Mouse (Mus musculus) gastrocnemius, adult 8-10 months (tissue): ENCODE results near the gene Dgkb. TPM values are rescaled to one million over a fixed set of nuclear protein-coding genes. Genes with fewer than 3 reads are reported as not detected.

Experiments used
- DNase-seq, 2 experiments: peaks; one replicate each; pipeline ENCODE4 v3.0.0; 2022; ENCODE audit warnings: low spot score in 2 of 2
- total RNA-seq, 4 experiments: library from RNA; stranded (reverse); gene quantifications; 2 replicates each; pipeline ENCODE4 v1.2.4; 2022

Gene Dgkb
- total RNA-seq, 4 experiments from 2014 or later = 0.58 to 1.2 (median 0.97) TPM

DNA sequence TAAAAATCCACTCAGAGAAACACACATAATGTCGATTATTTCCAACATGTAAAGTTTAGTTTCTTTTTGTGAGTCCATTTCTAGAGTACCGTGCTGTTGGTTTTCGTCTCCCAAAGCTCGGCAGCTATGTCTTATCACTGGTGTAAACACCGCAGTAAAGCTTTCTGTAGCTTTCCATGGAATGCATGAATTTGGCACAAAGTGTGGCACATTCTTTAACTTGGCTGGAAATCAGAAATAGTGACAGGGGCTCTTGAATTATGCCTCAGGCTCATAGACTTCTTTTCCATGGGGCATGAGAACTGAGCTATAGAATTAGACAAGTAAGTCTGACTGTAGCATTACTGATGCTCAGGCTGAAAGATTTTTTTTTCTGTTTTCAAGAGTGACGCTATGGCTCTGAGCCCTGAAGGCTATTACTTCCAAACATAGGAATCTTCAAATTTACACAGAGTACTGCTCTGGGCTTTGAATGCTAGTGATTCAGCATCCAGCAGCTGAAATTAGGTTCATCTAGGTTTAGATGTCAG lies 179.0 kb downstream of the Dgkb start:
- DNase-seq = no peak

DNA sequence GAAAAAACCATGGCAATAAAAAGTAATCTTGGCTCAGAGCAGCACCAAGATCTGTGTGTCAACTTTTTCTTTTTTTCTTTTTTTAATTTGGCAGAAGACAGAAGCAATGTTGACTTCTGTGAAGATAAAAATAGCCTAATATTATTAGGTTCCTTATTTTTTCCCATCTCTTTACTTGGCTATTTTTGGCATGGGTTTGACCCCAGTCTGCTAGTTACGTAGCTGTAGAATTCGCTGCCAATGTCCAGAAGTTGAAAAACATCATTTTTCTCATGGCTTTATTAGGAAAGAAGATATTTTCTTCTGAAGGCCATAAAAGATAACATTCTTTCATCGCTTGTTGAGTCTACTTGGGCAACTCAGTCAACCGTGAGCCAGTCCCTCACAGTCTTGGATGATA lies 200.1 kb downstream of the Dgkb start:
- DNase-seq = no peak

GRCm38 (mm10) chr12:38047256-38047655 lies 229.7 kb downstream of the Dgkb start:
- no peak for DNase-seq

DNA sequence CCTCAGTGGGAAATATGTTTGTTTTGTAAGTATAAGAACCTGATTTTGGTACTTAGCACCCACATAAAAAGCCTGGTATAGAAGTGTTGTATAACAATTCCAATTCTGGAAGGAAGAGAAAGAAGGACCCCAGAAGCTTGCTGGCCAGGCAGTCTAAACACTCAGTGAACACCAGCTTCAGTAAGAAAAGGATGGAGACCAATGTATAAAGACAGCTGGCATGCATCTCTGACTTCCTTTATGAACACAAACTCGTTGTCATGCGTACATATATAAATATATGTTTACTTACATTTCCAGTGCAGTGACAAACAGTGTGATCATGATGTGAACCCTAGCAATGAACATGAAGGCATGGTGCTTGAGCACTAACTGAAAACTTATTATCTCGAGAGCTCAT lies 270.7 kb downstream of the Dgkb start:
- no peak for DNase-seq

GRCm38 (mm10) chr12:38111928-38112327 lies 294.4 kb downstream of the Dgkb start:
- DNase-seq = no peak

DNA sequence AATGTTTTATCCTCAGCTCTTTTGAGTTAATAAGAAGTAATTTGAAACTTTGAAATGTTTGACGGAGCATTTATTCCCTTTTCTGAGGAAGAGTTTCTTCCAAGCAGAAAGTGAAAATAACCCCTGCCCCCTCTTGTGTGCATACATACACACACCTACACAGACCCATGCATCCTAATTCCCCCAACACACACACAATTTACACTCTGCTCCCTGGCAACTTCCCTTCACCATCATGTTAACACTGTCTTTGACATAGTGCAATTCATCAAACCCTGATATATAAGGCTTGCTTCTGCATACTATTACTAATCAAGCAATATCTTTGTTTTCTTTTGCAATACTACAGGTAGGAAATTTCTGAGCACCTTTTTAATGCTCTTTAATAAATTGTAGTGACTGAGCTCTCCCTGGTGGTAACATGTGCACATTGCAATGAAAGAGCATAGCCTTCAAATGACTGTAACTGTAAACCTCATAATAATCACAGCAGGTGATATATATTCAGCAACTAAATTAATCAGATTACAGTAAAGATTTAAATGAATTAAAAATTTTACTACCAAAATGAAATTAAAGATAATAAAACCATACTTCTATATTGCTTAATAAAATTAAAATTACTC lies 297.6 kb downstream of the Dgkb start:
- DNase-seq = no peak

GRCm38 (mm10) chr12:38123524-38123923 lies 306.0 kb downstream of the Dgkb start:
- DNase-seq = no peak

GRCm38 (mm10) chr12:38125297-38125696 lies 307.8 kb downstream of the Dgkb start:
- DNase-seq = no peak

DNA sequence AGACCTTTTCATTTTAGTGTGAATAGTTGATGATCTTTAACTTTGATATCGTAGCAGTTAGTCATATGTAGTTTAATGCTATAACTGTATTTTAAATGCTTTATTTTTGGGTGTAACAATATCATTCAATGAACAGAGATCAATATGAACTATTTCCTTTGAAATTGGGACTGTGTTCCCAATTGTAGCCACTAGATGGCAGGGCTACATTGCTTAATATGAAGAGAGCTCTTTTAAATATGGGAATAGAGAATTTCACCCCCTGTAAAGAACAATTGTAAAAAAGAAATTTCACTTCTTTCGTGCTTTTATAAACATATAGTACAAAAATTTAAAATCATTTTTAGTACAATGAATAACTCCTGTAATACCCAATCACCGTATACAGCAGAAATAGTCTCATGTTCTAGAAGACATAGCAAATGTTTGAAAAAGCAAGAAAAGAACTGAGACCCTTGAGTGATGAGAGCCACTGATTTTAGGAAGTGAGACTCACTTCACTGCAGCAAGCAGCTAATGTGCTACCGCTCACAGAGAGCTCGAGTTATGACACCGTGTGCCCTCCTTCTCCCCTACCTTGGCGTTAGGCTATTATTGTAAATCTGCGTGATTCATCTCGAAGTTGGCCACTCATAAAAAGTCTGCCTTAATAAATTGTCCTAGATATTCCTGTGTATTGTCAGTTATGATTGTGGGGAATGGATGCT lies 312.8 kb downstream of the Dgkb start:
- DNase-seq = no peak

GRCm38 (mm10) chr12:38136379-38136778 lies 318.9 kb downstream of the Dgkb start:
- no peak for DNase-seq

GRCm38 (mm10) chr12:38140039-38140438 lies 322.5 kb downstream of the Dgkb start:
- DNase-seq = no peak

DNA sequence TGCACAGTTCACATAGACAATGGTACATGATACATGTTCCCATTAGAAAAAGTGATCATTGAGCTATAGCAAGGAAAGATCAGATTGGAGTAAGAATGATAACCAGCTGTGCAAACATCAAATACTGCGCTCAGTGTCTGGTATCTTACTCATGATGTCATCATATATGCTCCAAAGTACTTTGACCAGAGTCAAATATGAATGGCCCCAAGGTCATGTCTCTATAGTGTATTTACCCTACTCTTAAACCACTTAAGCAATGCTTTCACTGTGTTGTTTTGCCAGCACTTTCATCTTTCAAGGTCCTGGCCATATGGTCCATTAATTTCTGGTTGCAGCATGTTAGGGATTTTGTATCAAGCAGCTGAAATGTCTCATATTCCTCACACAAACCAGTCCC lies 415.1 kb downstream of the Dgkb start:
- no peak for DNase-seq

DNA sequence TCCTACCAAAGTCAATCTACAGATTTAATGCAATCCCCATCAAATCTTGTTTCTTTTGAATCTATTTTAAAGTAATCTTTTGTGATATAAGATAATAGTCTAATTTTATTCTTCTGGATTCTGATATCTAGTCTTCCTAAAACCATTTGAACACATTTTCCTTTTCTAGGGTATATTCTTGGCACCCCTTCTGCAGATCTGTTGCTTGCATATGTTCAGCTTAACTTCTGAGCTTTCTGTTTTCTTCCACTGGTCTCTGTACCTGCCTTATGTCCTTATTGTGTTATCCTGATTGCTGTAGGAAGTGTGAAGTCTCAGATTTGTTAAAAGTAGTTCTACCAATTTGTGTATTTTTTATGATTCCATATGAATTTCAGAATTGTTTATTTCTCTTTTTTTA lies 451.3 kb downstream of the Dgkb start:
- DNase-seq = no peak

- DNase-seq = no peak
These were observed 484.0 kb downstream of the Dgkb start for GRCm38 (mm10) chr12:38301497-38301896.

DNA sequence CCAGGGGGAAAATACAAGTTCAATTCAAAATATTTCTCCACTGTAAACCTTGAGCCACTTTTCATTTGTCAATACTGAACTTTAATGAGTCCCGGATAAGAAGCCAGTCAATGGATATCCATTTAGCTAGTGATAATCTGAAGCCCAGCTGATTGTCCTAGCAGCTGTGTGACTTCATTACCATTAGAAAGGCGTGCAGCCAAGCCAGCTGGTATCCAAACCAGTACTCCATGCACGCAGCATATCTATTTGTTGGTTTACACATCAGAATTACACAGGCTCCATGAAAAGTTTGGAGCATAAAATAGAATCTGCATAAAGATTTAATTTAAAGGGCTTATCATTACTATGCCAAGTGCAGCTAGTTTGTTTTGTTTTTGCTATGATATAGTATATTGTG lies 486.3 kb downstream of the Dgkb start:
- DNase-seq = no peak

- no peak for DNase-seq
These were observed 486.7 kb downstream of the Dgkb start for GRCm38 (mm10) chr12:38304245-38304644.

DNA sequence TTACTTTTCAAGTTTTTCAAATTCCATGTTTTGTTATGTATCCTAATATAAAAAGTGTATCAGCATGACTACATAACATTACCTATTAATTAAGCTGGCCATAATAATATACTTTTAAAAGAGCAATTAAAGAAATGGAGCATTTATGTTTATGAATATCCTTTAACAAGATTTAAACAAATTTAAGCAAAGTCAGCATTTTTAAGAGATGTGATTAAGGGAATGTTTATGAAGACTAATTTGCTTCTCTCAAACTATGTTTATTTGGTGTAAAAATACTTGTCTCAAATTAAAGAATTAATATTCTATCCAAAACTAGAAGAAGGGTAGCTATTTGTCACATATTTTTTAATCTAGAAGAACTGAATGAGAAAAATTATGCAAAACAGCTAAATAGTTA lies 492.4 kb downstream of the Dgkb start:
- no peak for DNase-seq

GRCm38 (mm10) chr12:38327729-38328271 lies 510.3 kb downstream of the Dgkb start:
- DNase-seq = no peak

DNA sequence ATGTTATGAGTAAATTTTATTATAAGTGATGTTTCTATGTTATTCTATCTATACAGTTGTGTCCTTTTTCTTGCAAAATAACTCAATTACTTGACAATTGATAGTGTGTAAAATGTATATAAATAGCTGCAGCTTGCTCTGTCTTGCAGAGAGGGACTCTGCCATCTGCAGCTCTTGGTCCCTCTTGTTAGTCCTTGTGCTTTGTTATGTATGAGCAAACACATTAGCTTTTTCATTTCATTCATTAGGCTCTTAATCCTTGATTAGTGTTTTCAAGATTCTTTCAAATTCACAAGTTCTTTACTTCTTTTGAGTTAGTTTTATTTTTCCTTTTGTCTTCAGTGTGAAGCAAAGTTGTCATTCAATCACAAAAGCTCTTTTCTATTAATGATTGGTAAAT lies 511.3 kb downstream of the Dgkb start:
- no peak for DNase-seq

DNA sequence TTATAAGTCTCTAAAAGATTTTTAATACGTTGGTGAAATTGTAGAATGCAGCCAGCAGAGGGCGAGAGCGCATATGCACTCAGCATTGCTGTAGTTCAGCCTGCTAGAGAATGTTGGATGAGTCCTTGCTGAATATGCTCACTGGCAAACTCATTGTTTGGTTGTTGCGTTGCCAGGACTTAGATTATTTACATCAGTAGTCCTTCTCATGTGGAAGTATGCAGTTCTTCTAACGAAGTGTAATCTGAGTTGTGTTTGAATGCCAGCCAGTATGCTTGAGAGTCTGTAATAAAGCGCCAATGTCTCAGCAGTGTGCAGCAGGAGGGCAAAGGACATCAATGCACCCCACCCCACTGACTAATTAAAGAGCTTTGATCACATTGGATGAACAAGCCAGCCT lies 525.1 kb downstream of the Dgkb start:
- no peak for DNase-seq

GRCm38 (mm10) chr12:38352481-38352880 lies 535.0 kb downstream of the Dgkb start:
- DNase-seq = no peak

- no peak for DNase-seq
These were observed 538.9 kb downstream of the Dgkb start for GRCm38 (mm10) chr12:38356386-38356785.

GRCm38 (mm10) chr12:38361491-38361890 lies 544.0 kb downstream of the Dgkb start:
- DNase-seq = no peak
